Mouse (Mus musculus): ENCODE measurements around the gene Mink1. TPM values are rescaled to one million over a fixed set of nuclear protein-coding genes. Genes with fewer than 3 reads are reported as not detected.
"Not testable (repeated sequence)": the region's sequence is repeated elsewhere in the genome, so short reads cannot be mapped to it uniquely, and the experiment has no call there.

Mink1 gene
- polyA plus RNA-seq, 1 experiment = 222 TPM

GRCm38 (mm10) chr11:70562995-70563469, 351 bp downstream of the Mink1 start:
- Histone ChIP-seq H3K27me3 (ENCODE audit: control insufficient read depth, insufficient read depth, low read length) (no peaks in the 10 kb centered on the region), H3K27ac (ENCODE audit: insufficient read depth, low read length) (peak overlapping the region; percentile 44; the same call in 1 of the 2 replicates), H3K4me3 (replicated peaks; ENCODE audit: insufficient read depth, low read depth, low read length) (peak overlapping the region; percentile 84), H3K4me1 (ENCODE audit: control insufficient read depth, insufficient read depth, low read length) (peaks cover 8% of the 10 kb centered on the region)
- WGBS = 1% methylated on average over 27 of the region's 31 CpGs
- DNase-seq = no peak
- no peak for TF ChIP-seq CTCF (IDR thresholded peaks at IDR 0.05; ENCODE audit: borderline replicate concordance, insufficient read depth, low read depth, low read length)
- no peak for TF ChIP-seq POLR2A (IDR thresholded peaks at IDR 0.05; ENCODE audit: borderline replicate concordance, insufficient read depth, low read length)

- WGBS = 1% methylated on average over 25 of the region's 25 CpGs
- peak; percentile 38 for DNase-seq
- peak overlapping the region; percentile 44; the same call in 1 of the 2 replicates for H3K27ac ChIP-seq (ENCODE audit: insufficient read depth, low read length)
Observed at GRCm38 (mm10) chr11:70563470-70564275, 992 bp downstream of the Mink1 start.

DNA sequence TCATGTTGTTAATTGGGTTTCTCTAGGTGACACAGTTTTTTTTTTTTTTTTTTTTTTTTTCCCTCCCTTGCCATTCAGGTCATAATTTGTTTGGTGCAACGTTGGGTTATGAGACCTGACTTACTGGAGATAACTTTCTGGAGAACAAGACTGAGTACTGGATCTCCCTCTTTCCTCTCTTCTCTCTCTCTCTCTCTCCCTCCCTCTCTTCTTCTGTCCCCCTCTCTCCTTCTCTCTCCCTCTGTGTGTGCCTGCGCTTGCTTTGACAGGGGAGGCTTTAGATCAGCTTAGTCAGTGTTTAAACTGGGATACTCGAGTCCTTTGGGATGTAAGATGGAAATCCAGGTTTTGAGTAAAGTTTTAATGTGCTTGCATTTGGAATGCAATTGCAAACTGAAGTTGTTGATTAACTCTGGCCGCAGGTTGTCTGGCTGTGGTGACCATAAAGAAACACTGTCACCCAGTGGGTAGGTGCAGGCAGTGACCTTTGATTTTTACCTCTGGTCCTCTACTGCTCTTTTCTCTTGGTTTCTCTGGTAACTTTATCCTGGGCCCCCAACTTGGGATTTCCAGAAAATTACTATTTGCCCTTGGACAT, 1.7 kb downstream of the Mink1 start:
- TF ChIP-seq POLR2A (IDR thresholded peaks at IDR 0.05; ENCODE audit: borderline replicate concordance, insufficient read depth, low read length) = no peak
- no peak for TF ChIP-seq CTCF (IDR thresholded peaks at IDR 0.05; ENCODE audit: borderline replicate concordance, insufficient read depth, low read depth, low read length)
- H3K27me3 ChIP-seq (ENCODE audit: control insufficient read depth, insufficient read depth, low read length) = no peaks in the 10 kb centered on the region

More at GRCm38 (mm10) chr11:70563470-70564275, 992 bp downstream of the Mink1 start:
- peaks cover 8% of the 10 kb centered on the region for H3K4me1 ChIP-seq (ENCODE audit: control insufficient read depth, insufficient read depth, low read length)
- H3K27me3 ChIP-seq (ENCODE audit: control insufficient read depth, insufficient read depth, low read length) = no peaks in the 10 kb centered on the region
- TF ChIP-seq POLR2A (IDR thresholded peaks at IDR 0.05; ENCODE audit: borderline replicate concordance, insufficient read depth, low read length) (no peak), CTCF (IDR thresholded peaks at IDR 0.05; ENCODE audit: borderline replicate concordance, insufficient read depth, low read depth, low read length) (no peak)
- H3K4me3 ChIP-seq (replicated peaks; ENCODE audit: insufficient read depth, low read depth, low read length) = peak overlapping the region; percentile 84

GRCm38 (mm10) chr11:70566586-70566985, 3.9 kb downstream of the Mink1 start:
- 58% methylated on average over 7 of the region's 7 CpGs for WGBS
- DNase-seq = no peak
- Histone ChIP-seq H3K4me1 (ENCODE audit: control insufficient read depth, insufficient read depth, low read length) (peaks cover 8% of the 10 kb centered on the region), H3K4me3 (replicated peaks; ENCODE audit: insufficient read depth, low read depth, low read length) (no peak overlapping the region), H3K27ac (ENCODE audit: insufficient read depth, low read length) (no peak overlapping the region), H3K27me3 (ENCODE audit: control insufficient read depth, insufficient read depth, low read length) (no peaks in the 10 kb centered on the region)
- no peak for TF ChIP-seq CTCF (IDR thresholded peaks at IDR 0.05; ENCODE audit: borderline replicate concordance, insufficient read depth, low read depth, low read length)
- no peak for TF ChIP-seq POLR2A (IDR thresholded peaks at IDR 0.05; ENCODE audit: borderline replicate concordance, insufficient read depth, low read length)

More for the DNA sequence above, 1.7 kb downstream of the Mink1 start:
- Histone ChIP-seq H3K4me1 (ENCODE audit: control insufficient read depth, insufficient read depth, low read length) (peaks cover 8% of the 10 kb centered on the region), H3K27ac (ENCODE audit: insufficient read depth, low read length) (no peak overlapping the region), H3K4me3 (replicated peaks; ENCODE audit: insufficient read depth, low read depth, low read length) (peak overlapping the region; percentile 84)
- WGBS = 43% methylated on average over 4 of the region's 4 CpGs
- DNase-seq = no peak

GRCm38 (mm10) chr11:70570614-70571013, 7.9 kb downstream of the Mink1 start:
- WGBS = 97% methylated on average over 1 of the region's 1 CpGs
- not testable (repeated sequence) for H3K4me3 ChIP-seq (replicated peaks; ENCODE audit: insufficient read depth, low read depth, low read length); H3K4me1 ChIP-seq (ENCODE audit: control insufficient read depth, insufficient read depth, low read length); DNase-seq; H3K27me3 ChIP-seq (ENCODE audit: control insufficient read depth, insufficient read depth, low read length); H3K27ac ChIP-seq (ENCODE audit: insufficient read depth, low read length)

DNA sequence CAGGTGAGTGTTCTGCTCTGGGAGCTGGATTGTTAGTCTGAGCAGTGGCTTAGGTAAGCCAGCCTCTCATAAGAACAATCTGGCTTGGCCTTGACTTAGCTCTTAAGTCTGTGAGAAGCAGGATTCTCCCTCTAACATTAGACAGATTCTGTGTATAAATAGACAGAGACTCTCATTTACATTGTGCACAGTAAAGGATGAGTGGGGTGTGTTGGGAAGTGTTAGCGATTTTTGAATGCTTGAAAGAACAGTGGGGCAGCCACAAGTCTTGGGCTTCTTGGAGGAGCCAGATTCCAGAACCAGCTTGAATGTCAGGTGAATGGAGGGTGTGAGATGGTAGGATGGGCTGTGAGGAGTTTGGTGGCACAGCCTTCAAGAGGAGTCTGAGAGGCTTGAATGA, 9.0 kb downstream of the Mink1 start:
- no peak overlapping the region for H3K4me3 ChIP-seq (replicated peaks; ENCODE audit: insufficient read depth, low read depth, low read length)
- DNase-seq = no peak
- peaks cover 8% of the 10 kb centered on the region for H3K4me1 ChIP-seq (ENCODE audit: control insufficient read depth, insufficient read depth, low read length)
- H3K27me3 ChIP-seq (ENCODE audit: control insufficient read depth, insufficient read depth, low read length) = no peaks in the 10 kb centered on the region
- no peak overlapping the region for H3K27ac ChIP-seq (ENCODE audit: insufficient read depth, low read length)
- TF ChIP-seq POLR2A (IDR thresholded peaks at IDR 0.05; ENCODE audit: borderline replicate concordance, insufficient read depth, low read length) (no peak), CTCF (IDR thresholded peaks at IDR 0.05; ENCODE audit: borderline replicate concordance, insufficient read depth, low read depth, low read length) (no peak)
- 89% methylated on average over 1 of the region's 1 CpGs for WGBS

- WGBS = 65% methylated on average over 5 of the region's 5 CpGs
- Histone ChIP-seq H3K27ac (ENCODE audit: insufficient read depth, low read length) (no peak overlapping the region), H3K4me3 (replicated peaks; ENCODE audit: insufficient read depth, low read depth, low read length) (no peak overlapping the region), H3K4me1 (ENCODE audit: control insufficient read depth, insufficient read depth, low read length) (peaks cover 9% of the 10 kb centered on the region), H3K27me3 (ENCODE audit: control insufficient read depth, insufficient read depth, low read length) (no peaks in the 10 kb centered on the region)
- DNase-seq = no peak
- no peak for TF ChIP-seq CTCF (IDR thresholded peaks at IDR 0.05; ENCODE audit: borderline replicate concordance, insufficient read depth, low read depth, low read length)
- no peak for TF ChIP-seq POLR2A (IDR thresholded peaks at IDR 0.05; ENCODE audit: borderline replicate concordance, insufficient read depth, low read length)
Observed at GRCm38 (mm10) chr11:70572348-70572902, 9.7 kb downstream of the Mink1 start.
